ENCODE assay signal across 9 mouse cellular contexts in the genomic region with DNA sequence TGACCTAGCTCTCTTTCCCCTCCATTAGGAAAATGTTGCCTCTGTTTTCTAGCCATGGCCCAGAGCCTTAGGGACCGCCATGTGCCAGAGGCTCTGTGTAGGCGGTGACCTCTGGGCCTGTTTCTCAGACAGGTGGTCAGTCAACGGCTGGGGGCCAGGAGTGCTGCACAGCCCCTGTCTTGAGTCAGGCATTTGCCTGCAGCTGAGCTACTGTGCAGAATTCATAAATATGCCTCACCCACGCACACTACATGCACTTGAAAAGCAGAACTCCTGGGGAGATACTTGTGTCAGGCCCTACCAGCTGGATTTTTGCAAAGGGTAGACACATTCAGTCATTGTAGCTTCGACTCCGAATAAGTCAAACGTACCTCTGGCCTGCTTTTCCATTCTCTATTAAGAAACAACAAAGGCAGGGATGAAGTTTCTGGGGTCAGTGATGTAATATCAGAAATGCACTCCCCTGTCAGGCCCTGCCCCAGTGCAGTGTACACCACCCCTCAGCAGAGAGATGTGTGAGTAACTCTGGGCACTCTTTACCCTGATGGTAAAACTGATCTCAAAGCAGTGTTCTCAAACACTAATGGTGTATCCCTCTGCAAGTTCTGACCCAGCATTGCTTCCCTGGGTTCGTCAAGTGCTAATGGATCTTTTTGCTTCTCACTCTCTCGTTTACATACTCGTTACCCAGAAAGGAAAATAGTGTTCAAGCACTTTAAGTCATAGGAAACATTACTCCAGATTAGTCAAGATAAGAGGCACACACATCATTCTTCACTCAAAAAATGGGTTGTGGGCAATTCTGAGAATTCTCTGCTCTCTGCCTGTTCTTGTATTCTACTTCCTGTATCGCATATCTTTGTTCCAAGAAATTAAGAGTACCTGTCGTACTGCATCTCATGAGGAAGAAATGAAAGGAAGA.
DNase-seq lines count a peak whose midpoint lies in the region; ATAC-seq and TF ChIP-seq lines count a peak whose summit lies in the region.
"Had no signal": no experiment of that assay in that cellular context is flagged by ENCODE, and none has a peak within 500 bp of the region (broad histone marks: within the 10 kb centered on the region; RNA-seq: fewer than 3 reads in every experiment).

No protein-coding gene starts in this region.

- peak; percentile 26 to 77 for DNase-seq in adrenal gland, adult (ENCODE audit: inconsistent age in 2 of 2, low spot score in 1 of 2)
- DNase-seq in adrenal gland, adult 8-10 months: no peak
- peak; percentile 45 for DNase-seq in right cerebral cortex, adult 18-20 months
- no peak for DNase-seq in right cerebral cortex, adult 2 months (ENCODE audit: low spot score in 2 of 2)
- no peak for DNase-seq in heart, postnatal 0 days (ENCODE audit: low spot score)
- peak; percentile 13 for DNase-seq in ovary, postnatal 36 days (ENCODE audit: low spot score)
- DNase-seq in right cerebral cortex, postnatal 25 days: no peak
- no peak for DNase-seq in cerebellum, adult 8-10 months
- DNase-seq: liver, embryonic 13.5 days had no signal

- H3K4me2 ChIP-seq in heart, postnatal 0 days (ENCODE audit: low read depth, low read length): peak overlapping the region; percentile 47
- H3K4me2 ChIP-seq: liver, embryonic 13.5 days had no signal

- H3K27me3 ChIP-seq in heart, postnatal 0 days (ENCODE audit: control insufficient read depth, insufficient read depth, low read length): no peaks in the 10 kb centered on the region
- H3K27me3 ChIP-seq: liver, embryonic 13.5 days had no signal

- TF ChIP-seq EP300 in heart, postnatal 0 days (IDR thresholded peaks at IDR 0.05; ENCODE audit: low read depth): no peak

- TF ChIP-seq CTCF in heart, postnatal 0 days (IDR thresholded peaks at IDR 0.05; ENCODE audit: low read depth): no peak

- H3K4me3 ChIP-seq in heart, postnatal 0 days (ENCODE audit: low read depth, low read length): peak overlapping the region; percentile 26; the same call in 1 of the 2 replicates
- H3K4me3 ChIP-seq: liver, embryonic 13.5 days had no signal

- no peaks in the 10 kb centered on the region for H3K9me3 ChIP-seq in heart, postnatal 0 days (replicated peaks; ENCODE audit: control insufficient read depth, low read length)
- H3K9me3 ChIP-seq: liver, embryonic 13.5 days had no signal

- no peak for ATAC-seq in heart, postnatal 0 days (ENCODE audit: insufficient read depth, low read depth)

- H3K36me3 ChIP-seq in heart, postnatal 0 days (replicated peaks; ENCODE audit: control insufficient read depth, insufficient read depth, low read length): no peaks in the 10 kb centered on the region; the same call in 1 of the 2 replicates
- H3K36me3 ChIP-seq: liver, embryonic 13.5 days had no signal

- 62% methylated on average over 12 of the region's 12 CpGs for WGBS in heart, postnatal 0 days

- H3K27ac ChIP-seq in heart, postnatal 0 days (ENCODE audit: low read depth): peak overlapping the region; percentile 73
- H3K27ac ChIP-seq: liver, embryonic 13.5 days had no signal

- H3K4me1 ChIP-seq in heart, postnatal 0 days (ENCODE audit: control insufficient read depth, insufficient read depth): no peaks in the 10 kb centered on the region
- H3K4me1 ChIP-seq: liver, embryonic 13.5 days had no signal

- no peak overlapping the region for H3K9ac ChIP-seq in heart, postnatal 0 days (replicated peaks; ENCODE audit: low read depth, low read length)
- H3K9ac ChIP-seq: liver, embryonic 13.5 days had no signal

Comparison
In these comparisons a context has a peak if more than half of its experiments do, and no peak if none do; other contexts are left out.
1. DNase-seq: peak in adrenal gland, adult (2 of 2), right cerebral cortex, adult 18-20 months (single experiment) and ovary, postnatal 36 days (single experiment); none in adrenal gland, adult 8-10 months (single experiment), right cerebral cortex, adult 2 months (0 of 2), heart, postnatal 0 days (single experiment), right cerebral cortex, postnatal 25 days (single experiment) and cerebellum, adult 8-10 months (single experiment).